Mouse (Mus musculus) thymus, postnatal 0 days (tissue): ENCODE results near the gene Nsmce3. TPM values are rescaled to one million over a fixed set of nuclear protein-coding genes. Genes with fewer than 3 reads are reported as not detected.

ENCODE experiments used
- DNase-seq: peaks from one replicate; pipeline ENCODE4 v3.0.0-alpha.2; 2015; ENCODE audit warnings: low spot score
- polyA plus RNA-seq: library from polyadenylated mRNA; unstranded; fragments of >200 nt; fragmentation: Nextera tagmentation; extraction: Ambion mirVana; gene quantifications from 2 replicates; pipeline ENCODE4 v1.2.1, GENCODE M21; 2015

Nsmce3 gene
- 10.2 TPM in 2 replicates for polyA plus RNA-seq

- peak; percentile 96 for DNase-seq
Measured at GRCm38 (mm10) chr7:64872743-64873241, at the start of gene Nsmce3. Nsmce3 (minus strand) TSS chr7:64872997.

GRCm38 (mm10) chr7:64921189-64921588 lies 48.4 kb upstream of the Nsmce3 start:
- no peak for DNase-seq

GRCm38 (mm10) chr7:64920735-64921134 lies 47.9 kb upstream of the Nsmce3 start:
- no peak for DNase-seq

GRCm38 (mm10) chr7:64916654-64917053 lies 43.9 kb upstream of the Nsmce3 start:
- no peak for DNase-seq

GRCm38 (mm10) chr7:64915121-64915520 lies 42.3 kb upstream of the Nsmce3 start:
- no peak for DNase-seq

GRCm38 (mm10) chr7:64911945-64912344 lies 39.1 kb upstream of the Nsmce3 start:
- DNase-seq: no peak

GRCm38 (mm10) chr7:64910208-64910607 lies 37.4 kb upstream of the Nsmce3 start:
- DNase-seq: no peak

GRCm38 (mm10) chr7:64906955-64907354 lies 34.2 kb upstream of the Nsmce3 start:
- no peak for DNase-seq

GRCm38 (mm10) chr7:64905506-64905905 lies 32.7 kb upstream of the Nsmce3 start:
- no peak for DNase-seq

GRCm38 (mm10) chr7:64900249-64900648 lies 27.5 kb upstream of the Nsmce3 start:
- no peak for DNase-seq

- no peak for DNase-seq
Measured at GRCm38 (mm10) chr7:64896587-64896986, 23.8 kb upstream of the Nsmce3 start.

- DNase-seq: no peak
Measured at GRCm38 (mm10) chr7:64895685-64896101, 22.9 kb upstream of the Nsmce3 start.

- no peak for DNase-seq
Measured at GRCm38 (mm10) chr7:64891139-64891538, 18.3 kb upstream of the Nsmce3 start.

GRCm38 (mm10) chr7:64889919-64890318 lies 17.1 kb upstream of the Nsmce3 start:
- DNase-seq: no peak

- DNase-seq: no peak
Measured at GRCm38 (mm10) chr7:64884187-64884862, 11.5 kb upstream of the Nsmce3 start.

GRCm38 (mm10) chr7:64882243-64882642 lies 9.4 kb upstream of the Nsmce3 start:
- DNase-seq: no peak

GRCm38 (mm10) chr7:64881387-64881786 lies 8.6 kb upstream of the Nsmce3 start:
- no peak for DNase-seq

- no peak for DNase-seq
Measured at GRCm38 (mm10) chr7:64880415-64880814, 7.6 kb upstream of the Nsmce3 start.

GRCm38 (mm10) chr7:64874941-64875340 lies 2.1 kb upstream of the Nsmce3 start:
- no peak for DNase-seq

GRCm38 (mm10) chr7:64873266-64873665 lies 469 bp upstream of the Nsmce3 start:
- DNase-seq: no peak

- DNase-seq: peak; percentile 51
Measured at GRCm38 (mm10) chr7:64871987-64872742, 632 bp downstream of the Nsmce3 start.

- DNase-seq: no peak
Measured at GRCm38 (mm10) chr7:64869549-64870065, 3.2 kb downstream of the Nsmce3 start.
